Mouse (Mus musculus) gastrocnemius, adult 18-20 months (tissue): ENCODE results near the gene Zfp874b. TPM values are rescaled to one million over a fixed set of nuclear protein-coding genes. Genes with fewer than 3 reads are reported as not detected.
"Not testable (repeated sequence)": the region's sequence is repeated elsewhere in the genome, so short reads cannot be mapped to it uniquely, and the experiment has no call there.

ENCODE experiments used
- DNase-seq: peaks from one replicate; pipeline ENCODE4 v3.0.0; 2021; ENCODE audit warnings: low spot score
- long read RNA-seq, 2 experiments: library from polyadenylated mRNA; stranded (forward); transcript quantifications; one replicate each; pipeline ENCODE4 v2.0.0; 2021
- total RNA-seq, 2 experiments: library from RNA; stranded (reverse); gene quantifications; 2 replicates each; pipeline ENCODE4 v1.2.3; 2021

Zfp874b gene
- 10 to 100 TPM; 14.2 to 19.2 TPM for total RNA-seq
- long read RNA-seq, experiment 1, partial matches to known transcripts, result 0 of 1 reads
- long read RNA-seq, experiment 1, other reads (novel, unspliced or antisense), result 1 of 1 reads
- long read RNA-seq, experiment 2, partial matches to known transcripts, result 0 of 3 reads
- long read RNA-seq, experiment 2, other reads (novel, unspliced or antisense), result 3 of 3 reads

- peak; percentile 94 for DNase-seq
These were observed at the start of gene Zfp874b for GRCm38 (mm10) chr13:67483625-67484423. Gene Zfp874b, minus strand, starts transcription at chr13:67484258.

- DNase-seq, result no peak
These were observed 43.1 kb upstream of the Zfp874b start for GRCm38 (mm10) chr13:67527049-67527730.

- peak; percentile 94 for DNase-seq
These were observed 41.8 kb upstream of the Zfp874b start, which contains the start of the genes Gm26965 and Zfp87 for GRCm38 (mm10) chr13:67525753-67526410. Gene Gm26965, minus strand, starts transcription at chr13:67526151. Gene Zfp87, minus strand, starts transcription at chr13:67526177.

- DNase-seq, result no peak
These were observed 16.9 kb upstream of the Zfp874b start for GRCm38 (mm10) chr13:67500908-67501307.

- DNase-seq, result peak; percentile 90
These were observed 16.1 kb upstream of the Zfp874b start, which contains the start of gene Zfp58 for GRCm38 (mm10) chr13:67500084-67500719. Gene Zfp58, minus strand, starts transcription at chr13:67500555.

- DNase-seq, result no peak
These were observed 11.6 kb upstream of the Zfp874b start for GRCm38 (mm10) chr13:67495631-67496030.

GRCm38 (mm10) chr13:67484424-67484811, 360 bp upstream of the Zfp874b start:
- DNase-seq, result peak; percentile 4

- no peak for DNase-seq
These were observed 2.5 kb downstream of the Zfp874b start for GRCm38 (mm10) chr13:67481528-67481927.

- no peak for DNase-seq
These were observed 14.8 kb downstream of the Zfp874b start for GRCm38 (mm10) chr13:67469274-67469673.

- DNase-seq, result not testable (repeated sequence)
These were observed 20.4 kb downstream of the Zfp874b start for GRCm38 (mm10) chr13:67463506-67464185.

GRCm38 (mm10) chr13:67452021-67452309, 32.1 kb downstream of the Zfp874b start:
- DNase-seq, result peak; percentile 1

- DNase-seq, result peak; percentile 95
These were observed 32.7 kb downstream of the Zfp874b start, which contains the start of gene Zfp874a for GRCm38 (mm10) chr13:67451172-67452020. Gene Zfp874a, minus strand, starts transcription at chr13:67451624.

GRCm38 (mm10) chr13:67437095-67437494, 47.0 kb downstream of the Zfp874b start:
- DNase-seq, result not testable (repeated sequence)

GRCm38 (mm10) chr13:67428116-67428515, 55.9 kb downstream of the Zfp874b start:
- DNase-seq, result no peak

- DNase-seq, result not testable (repeated sequence)
These were observed 58.4 kb downstream of the Zfp874b start for GRCm38 (mm10) chr13:67425699-67426098.

GRCm38 (mm10) chr13:67422532-67422931, 61.5 kb downstream of the Zfp874b start:
- not testable (repeated sequence) for DNase-seq
